Mouse (Mus musculus): ENCODE data around the gene Ufsp2. TPM values are rescaled to one million over a fixed set of nuclear protein-coding genes. Genes with fewer than 3 reads are reported as not detected.

The Ufsp2 gene
- 10 to 100 TPM; 47.5 to 50.8 TPM for total RNA-seq (2021)
- long read RNA-seq, transcript Ufsp2-201 (12 exons, 1,640 nt): major isoform, 14 of 28 reads
- long read RNA-seq, transcript Ufsp2-204 (11 exons, 1,613 nt): minor isoform, 5 of 28 reads
- long read RNA-seq, partial matches to known transcripts: 0 of 28 reads
- long read RNA-seq, other reads (novel, unspliced or antisense): 9 of 28 reads

DNA sequence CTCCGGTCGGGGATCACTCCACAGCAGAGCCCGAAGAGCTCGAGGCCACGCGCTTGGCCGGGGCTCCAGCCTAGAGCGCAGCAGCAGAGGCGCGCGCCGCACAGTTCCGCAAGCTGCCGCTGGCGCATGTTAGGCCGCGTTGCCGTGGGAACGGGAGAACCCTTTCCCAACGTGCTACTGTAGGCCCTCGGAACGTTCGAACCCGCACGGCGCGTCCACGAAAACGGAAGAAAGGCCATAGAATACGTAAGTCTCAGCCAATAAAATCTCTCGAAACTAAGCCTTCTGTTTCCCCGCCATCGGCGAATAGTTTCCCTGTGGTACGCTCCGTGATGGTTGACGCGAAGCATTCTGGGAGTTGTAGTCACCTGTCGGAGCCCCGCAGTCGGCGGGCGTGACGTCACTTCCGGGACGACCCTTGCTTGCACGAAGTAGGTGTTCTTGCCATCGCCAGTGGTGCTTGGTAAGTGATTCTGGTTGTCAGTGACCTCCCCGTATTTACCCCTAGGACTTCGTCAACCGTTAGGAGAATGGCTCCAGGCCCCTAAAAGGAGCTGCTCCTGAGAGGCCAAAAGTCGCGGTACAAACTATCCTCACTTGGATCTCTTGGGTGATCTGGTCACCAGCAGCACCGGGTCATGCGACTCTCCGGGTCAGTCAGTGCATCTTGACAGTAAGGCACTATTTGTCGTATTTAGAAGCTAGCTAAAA, at the start of gene Ufsp2, which contains the start of gene 1700029J07Rik:
Gene Ufsp2 (plus strand): TSS at position 403 of the 711 bp plus-strand sequence.
Gene 1700029J07Rik (minus strand): TSS at position 127 of the 711 bp plus-strand sequence.
- DNase-seq (ENCODE audit: low spot score in 2 of 2): peak; percentile 97 to 99

DNA sequence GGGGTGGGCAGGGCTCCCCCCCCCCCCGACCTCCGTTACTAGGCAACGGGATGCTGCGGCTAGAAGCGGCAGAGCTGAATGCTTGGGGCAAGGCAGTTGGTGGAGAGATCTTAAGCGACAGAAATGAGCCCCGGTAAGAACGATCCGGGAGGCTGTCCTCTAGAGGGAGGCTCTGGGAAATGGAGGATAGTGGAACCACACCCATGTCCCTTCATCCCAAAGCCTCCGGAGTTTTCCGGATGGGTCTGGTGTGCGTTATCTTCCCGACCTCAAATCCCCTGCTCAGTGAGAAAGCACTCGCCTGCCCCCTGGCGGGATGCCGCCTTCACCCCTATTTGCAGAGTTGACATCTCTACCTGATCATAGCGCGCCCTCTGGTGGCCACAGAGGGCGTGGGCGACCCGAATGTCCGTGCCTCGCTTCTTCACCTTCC, 40.7 kb upstream of the Ufsp2 start, which contains the start of gene Ccdc110:
Gene Ccdc110 (plus strand): TSS at position 38 of the 433 bp plus-strand sequence.
- peak; percentile 94 to 98 for DNase-seq (ENCODE audit: low spot score in 2 of 2)

DNA sequence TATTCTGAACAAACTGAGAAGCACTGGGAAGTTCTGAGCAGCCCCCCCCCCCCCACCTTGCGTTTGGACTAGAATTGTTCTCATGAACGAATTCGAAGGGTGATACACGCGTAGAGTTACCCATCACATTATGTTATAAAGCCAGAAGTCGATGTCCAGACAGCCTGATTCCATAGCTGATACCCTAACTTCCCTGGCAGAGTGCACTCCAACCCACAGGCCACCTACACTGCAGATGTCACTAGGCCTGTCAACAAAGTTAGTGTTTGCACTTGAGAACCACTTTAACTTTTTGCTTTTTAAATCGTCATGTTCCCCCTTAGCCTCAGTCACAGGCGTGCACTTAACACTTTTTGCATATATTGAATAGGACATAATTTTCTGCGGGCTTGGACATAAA, 38.3 kb upstream of the Ufsp2 start:
- DNase-seq (ENCODE audit: low spot score in 2 of 2): peak in 1 of 2 experiments; percentile 55

DNA sequence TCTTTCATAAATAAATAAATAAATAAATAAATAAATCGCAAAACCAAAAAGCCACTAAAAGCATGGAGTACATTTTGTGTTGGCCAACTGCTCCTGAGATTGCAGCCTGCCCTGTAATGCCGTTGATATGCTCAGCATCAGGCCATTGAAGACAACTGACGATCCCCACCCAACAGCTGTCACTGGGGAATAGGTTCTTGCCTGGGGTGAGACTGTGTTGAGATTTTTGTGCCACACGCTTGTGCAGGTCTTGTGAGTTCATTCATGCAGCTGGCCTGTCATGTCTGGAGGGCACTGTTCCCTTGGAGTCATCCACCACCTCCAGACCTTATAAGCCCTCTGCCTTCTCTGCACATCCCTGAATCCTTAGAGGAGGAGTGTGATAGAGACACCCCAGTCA, 29.0 kb upstream of the Ufsp2 start:
- no peak for DNase-seq (ENCODE audit: low spot score in 2 of 2)

DNA sequence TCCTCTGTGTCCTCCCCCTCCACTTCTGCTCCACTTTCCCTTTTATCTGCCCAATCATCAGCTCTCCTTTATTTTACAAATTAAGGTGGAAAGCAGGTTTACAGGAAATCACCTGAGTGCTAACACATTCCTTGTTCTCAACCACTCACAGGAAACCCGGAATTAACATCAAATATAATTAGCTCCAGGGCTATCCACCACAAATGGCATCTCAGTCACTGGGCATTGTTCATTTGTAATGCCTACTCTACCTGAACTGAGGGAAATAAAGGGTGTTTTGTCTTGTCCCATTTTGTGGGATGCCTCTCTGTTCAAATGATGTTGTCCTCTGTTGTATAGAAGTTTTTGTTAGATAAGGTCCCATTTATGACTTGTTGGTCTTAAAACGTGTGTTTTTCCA, 24.7 kb upstream of the Ufsp2 start:
- no peak for DNase-seq (ENCODE audit: low spot score in 2 of 2)

DNA sequence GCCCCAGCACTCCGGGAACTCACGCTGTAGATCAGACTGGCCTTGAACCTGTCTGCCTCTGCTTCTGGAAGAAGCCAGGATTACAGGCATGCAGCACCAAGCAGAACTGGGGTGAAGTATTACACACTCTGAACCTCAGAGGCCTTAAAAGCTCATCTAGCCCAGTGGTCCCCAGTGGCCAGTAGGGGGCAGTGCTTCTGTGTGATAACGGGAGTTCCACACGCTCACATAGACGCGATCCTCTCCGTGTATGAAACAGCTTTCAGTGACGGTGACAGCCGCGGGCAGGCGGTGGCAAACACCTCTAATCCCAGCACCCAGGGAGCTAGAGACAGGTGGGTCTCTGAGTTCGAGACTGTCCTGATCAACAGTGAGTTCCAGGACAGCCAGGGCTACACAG, 4.4 kb upstream of the Ufsp2 start:
- DNase-seq (ENCODE audit: low spot score in 2 of 2): no peak

DNA sequence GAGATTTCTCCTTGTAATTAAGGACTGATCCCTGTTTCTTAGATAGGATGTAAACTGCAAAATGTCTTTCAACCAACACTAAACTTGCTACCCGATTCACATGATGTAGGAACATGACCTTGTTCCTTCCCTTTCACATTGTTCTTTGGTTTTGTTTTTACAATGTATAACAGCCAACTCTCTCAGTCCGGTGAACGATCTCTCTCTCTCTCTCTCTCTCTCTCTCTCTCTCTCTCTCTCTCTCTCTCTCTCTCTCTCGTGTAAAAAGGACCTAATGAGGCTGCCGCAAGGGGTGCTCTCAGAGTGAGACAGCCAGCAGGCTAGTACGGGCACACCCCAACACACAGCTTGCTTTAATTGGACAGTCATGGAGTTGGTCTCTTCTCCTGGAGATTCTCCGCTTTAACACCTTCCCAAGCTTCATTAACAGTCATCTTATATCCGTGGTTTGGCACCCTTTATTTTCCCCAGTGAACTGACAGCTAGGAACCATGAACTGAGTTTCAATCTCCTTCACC, 1.3 kb upstream of the Ufsp2 start:
- DNase-seq (ENCODE audit: low spot score in 2 of 2): no peak

DNA sequence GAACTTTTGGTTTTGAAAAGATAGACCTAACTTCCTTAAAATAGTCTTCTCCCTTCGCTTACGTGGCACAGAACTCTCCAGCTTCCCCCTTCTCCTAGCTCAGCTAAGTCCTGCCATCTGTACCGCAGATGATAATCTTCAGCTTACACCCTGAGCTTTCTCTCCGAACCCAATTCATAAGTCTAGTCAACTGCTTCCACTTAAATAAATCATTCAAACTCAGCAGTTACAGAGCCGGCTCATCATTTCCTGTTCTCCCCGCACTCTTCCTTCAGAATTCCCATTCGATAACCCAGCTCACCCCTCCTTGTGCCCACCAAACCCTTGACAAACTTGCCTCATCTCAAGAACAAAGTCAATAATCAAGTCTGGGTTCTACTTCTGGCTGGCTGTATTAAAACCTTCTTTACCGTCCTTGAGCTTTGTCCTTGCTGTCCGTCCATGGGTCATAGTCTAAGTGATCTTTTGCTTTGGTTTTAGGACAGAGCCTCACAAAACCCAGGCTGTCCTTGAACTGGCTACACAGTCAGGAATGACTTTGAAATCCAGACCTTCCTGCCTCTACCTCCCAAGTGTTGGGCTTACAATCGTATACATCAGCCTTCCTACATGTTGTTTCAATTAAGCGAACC, 625 bp downstream of the Ufsp2 start:
- no peak for DNase-seq (ENCODE audit: low spot score in 2 of 2)

DNA sequence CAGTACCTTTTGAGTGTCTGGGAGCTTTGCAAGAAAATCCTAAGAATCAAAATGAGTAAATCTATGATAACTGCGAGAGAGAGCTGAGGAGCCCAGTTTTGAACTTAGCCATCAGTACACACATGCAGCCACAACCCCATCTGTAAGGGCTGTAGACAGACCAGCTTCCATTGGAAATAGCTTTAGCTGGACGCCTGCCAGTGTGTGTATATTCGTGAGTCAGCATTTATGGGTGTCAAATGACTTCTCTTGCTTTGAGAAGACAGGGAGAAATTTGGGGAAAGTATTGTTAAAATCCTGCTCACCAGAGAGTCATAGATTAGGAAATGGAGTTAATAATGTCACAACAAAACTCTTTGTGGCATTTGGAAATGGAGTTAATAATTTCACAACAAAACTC, 11.3 kb downstream of the Ufsp2 start:
- DNase-seq (ENCODE audit: low spot score in 2 of 2): no peak

DNA sequence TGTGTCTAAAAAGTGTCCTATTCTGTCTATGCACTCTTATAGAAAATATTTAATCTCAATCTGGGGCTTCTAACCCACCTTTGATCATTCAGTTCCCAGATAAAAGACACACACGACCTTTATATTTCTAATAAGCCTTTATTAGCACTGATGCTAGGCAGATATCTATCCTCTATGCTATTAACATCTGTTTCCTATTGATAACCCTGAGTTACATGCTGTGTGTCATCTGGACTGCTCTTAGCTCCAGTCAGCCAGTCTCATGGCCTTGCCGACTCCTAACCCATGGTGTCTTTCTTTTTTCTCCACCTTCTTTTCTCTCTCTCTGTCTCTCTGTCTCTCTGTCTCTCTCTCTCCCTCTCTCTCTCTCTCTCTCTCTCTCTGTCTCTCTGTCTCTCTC, 12.9 kb downstream of the Ufsp2 start:
- no peak for DNase-seq (ENCODE audit: low spot score in 2 of 2)

DNA sequence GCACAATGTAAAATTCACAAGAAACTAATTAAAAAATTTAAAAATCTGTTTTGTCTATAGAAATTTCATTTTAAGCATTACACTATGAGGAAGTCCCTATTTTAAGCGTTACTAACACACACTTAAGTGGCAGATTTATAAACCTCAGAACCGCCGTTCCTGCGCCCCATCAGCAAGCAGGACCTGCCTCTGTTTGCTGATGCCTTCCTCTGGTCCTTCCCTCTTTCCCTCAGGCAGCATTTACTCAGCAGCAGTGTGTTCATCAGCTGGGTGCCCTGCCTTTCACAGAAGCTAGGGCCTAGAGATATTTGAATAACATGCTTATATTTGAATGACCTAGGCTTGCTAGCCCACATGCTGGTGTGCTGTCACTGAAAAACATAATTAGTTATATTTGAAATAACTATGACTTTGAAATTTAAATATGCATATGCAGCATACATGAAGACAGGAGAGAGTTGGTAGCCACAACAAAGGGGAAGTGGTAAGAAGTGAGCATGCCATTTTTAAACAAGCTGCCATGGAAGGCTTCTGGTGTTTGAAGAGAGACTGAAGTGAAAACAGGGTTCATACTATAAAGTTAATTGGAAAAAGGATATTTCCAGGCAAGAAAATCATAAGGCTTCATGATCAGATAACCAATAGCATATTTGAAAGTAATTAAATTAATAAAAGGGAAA, 15.4 kb downstream of the Ufsp2 start:
- no peak for DNase-seq (ENCODE audit: low spot score in 2 of 2)

DNA sequence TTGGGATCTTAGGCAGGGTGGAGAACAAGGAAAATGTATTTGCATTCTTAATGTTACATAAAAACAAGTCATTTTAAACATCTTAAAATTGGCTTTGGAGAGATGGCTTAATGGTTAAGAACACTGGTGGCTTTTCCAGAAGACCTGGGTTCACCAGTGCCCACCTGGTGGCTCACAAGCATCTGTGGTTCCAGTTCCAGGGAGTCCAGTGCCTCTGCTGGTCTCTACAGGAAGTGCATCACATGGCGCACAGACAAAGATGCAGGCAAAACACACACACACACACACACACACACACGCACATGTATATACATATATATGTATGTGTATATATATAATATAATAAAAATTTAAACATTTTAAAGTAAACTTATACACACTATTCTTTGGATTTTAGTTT, 18.8 kb downstream of the Ufsp2 start:
- DNase-seq (ENCODE audit: low spot score in 2 of 2): no peak

DNA sequence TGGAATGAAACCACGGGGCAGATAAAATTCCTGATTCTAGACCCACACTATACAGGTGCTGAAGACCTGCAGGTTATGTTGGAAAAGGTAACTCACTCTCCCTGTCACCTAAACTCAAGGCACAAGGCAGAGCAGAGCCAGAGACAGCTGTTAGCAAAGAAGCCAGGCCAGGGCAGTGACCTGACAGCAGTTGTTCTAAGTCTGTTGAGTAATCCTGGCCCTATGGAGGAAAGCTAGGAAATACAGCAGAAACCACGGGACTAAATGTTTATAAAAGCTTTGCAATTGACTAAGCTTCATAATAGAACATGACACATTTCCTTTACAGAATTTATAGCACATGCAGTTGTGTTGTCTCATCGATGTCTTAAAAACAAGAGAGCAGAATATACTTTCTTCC, 20.2 kb downstream of the Ufsp2 start:
- no peak for DNase-seq (ENCODE audit: low spot score in 2 of 2)

DNA sequence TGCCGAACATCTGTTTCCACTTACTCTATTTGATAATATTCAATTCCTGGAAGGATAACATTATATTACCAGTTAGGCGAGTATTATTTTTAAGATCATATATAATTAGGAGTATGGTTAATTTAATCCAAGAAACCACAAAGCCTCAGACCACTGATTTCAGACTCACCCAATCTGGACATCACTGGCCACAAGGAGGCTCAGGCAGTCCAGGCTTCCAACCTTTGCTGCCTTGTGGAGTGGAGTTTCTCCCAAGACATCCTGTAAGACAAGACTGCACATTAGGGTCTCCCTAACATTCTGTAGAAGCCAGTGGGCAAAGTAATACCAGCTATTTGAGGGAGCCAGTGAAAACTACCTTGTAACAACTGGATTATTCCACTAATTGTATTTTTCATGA, 22.9 kb downstream of the Ufsp2 start:
- DNase-seq (ENCODE audit: low spot score in 2 of 2): no peak

DNA sequence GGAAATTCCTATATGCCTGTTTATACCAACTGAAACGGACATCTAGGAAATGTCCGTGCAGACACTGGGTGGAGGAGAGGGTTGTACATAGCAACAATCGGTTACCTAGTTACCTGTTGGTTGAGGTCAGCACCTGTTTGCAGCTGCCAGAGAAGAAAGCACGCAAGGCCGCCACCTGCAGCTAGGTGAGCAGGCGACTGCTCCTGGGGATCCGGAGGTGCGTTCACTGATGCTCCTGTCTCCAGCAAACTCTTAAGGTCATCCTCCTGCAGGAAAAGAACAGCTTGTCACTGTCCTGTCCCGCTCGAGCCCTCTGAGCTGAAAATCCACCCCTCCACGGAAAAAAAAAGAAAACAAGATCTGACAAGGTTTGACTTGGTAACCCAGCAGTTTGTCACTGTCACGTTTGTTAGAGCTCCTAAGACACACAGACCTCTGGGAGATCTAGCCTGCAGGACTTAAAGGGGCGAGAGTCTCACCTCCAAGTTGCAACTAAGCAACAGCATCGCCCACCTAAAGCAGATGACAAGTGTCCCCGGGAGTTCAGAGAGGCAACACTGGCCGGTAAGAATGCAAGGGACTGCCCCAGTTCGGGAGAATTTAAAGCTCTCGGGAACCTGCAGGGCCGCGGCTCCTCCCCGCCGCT, 23.9 kb downstream of the Ufsp2 start, which contains the start of gene Lrp2bp:
Gene Lrp2bp (plus strand): TSS at position 166 of the 646 bp plus-strand sequence.
- peak in 1 of 2 experiments; percentile 24 for DNase-seq (ENCODE audit: low spot score in 2 of 2)

DNA sequence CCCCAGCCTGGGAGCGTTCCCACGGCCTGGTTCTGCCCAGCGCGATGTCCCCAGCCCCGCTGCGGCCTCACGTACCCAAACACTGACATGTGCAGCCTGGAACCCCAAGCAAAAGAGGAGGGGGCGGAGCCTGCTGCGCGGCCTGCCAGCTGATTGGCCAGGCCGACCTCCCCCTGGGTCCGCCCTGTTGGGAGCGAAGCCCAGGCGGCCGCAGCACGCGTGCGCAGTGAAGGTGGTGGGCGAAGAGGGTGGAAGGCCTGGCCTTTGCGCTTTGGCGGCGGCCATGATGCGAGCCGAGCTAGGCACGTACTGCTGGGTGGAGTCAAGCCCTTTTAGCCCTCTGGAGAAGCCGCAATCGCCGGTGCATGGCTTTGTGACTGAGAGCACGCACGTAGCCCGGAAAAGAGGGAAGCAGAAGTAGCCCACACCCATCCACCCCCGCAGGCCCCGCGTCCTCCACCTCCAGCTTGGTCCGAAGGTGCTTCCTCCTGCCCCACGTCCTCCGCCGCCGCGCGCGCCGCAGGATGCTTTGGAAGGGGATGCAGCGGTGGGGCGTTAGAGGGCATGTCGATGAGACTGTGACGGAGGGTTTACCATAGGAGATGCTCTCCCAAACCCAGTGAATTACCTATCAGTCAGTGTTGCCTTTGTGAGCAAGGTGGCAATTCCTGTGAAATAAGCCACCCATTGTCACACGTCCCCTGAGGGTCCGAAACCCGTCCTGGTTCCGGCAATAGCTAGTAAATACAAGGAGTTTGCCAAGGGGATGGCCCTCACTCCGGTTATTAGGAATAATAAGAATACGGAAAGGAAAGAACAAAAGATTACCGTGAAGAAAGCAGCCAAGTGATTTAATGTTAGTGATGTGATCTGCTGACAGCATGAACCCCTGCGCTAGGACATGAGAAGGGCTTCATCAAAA, 24.7 kb downstream of the Ufsp2 start:
- DNase-seq (ENCODE audit: low spot score in 2 of 2): peak; percentile 98

DNA sequence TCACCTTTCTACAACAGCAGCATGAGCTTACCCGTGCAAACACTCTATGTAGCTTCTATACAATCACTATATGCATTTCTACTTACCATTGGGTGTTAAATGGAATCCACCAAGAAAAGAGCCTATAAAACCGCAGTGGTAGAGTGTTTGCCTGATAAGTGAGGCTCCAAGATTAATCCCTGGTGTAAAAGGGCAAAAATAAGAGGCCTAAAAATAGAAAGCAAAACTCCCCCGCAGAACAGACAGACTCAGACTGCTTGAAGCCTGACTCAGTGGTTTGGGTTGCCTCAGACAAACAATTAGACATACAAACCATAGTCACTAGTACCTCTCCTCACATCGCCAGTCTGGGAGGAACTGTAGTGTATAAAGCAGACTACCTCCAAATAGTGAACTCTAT, 30.3 kb downstream of the Ufsp2 start, which contains the start of gene Ankrd37:
Gene Ankrd37 (minus strand): TSS at position 112 of the 400 bp plus-strand sequence.
- no peak for DNase-seq (ENCODE audit: low spot score in 2 of 2)

DNA sequence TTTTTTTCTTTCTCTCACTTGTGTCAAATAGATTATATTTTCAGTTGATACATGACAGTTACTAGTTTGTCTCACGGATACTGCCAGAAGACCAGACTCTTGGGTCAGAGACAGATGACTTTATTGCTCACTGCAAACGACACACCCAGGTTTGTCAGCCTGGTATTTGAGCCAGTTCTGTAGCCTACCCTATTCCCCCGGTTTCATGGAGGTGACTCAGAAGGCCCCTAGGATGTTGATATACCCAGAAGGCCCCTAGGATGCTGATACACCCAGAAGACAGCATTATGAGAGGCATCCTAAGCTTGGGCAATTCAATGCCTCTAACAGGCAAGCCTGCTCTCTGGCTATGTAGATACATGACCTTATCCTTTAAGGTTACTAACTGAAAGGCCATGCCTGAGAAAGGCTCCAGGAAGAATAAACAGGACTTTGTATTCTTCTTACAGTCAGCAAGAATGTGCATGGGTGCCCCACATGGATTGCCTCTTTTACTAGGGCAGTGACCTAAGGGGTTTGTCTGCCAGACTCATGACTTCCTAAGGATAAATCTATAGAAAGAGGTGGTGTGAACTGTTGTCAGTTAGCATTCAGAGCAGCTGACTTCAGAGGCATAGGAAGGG, 31.8 kb downstream of the Ufsp2 start:
- DNase-seq (ENCODE audit: low spot score in 2 of 2): no peak

DNA sequence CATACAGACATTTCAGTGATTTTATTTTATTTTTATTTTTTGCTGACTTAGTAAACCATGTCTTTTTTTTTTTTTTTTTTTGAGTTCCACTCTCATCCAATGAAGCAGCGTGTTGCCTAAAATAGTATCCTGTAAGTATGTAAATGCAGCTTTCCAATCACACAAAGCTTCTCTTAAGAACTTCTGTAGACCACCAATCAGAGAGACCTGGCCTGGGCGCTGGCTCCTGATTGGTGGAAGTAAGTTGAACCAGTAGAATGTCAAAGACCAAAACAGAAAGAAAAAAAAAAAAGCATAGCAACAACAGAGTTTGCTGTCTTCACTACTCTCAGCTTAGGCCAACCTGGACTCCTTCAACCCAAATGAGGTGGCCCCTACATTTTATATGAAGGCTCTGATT, 35.0 kb downstream of the Ufsp2 start:
- no peak for DNase-seq (ENCODE audit: low spot score in 2 of 2)
